Mouse (Mus musculus): ENCODE data around the gene Spata6.

Gene Spata6

GRCm38 (mm10) chr4:111719776-111720661 lies at the start of gene Spata6:
Spata6 (plus strand) TSS chr4:111719984.
- DNase-seq: peak; percentile 96

- peak; percentile 2 for DNase-seq
Observed at GRCm38 (mm10) chr4:111670566-111671421, 49.0 kb upstream of the Spata6 start.

GRCm38 (mm10) chr4:111671440-111671839 lies 48.3 kb upstream of the Spata6 start:
- DNase-seq: no peak

- DNase-seq: peak; percentile 10
Observed at GRCm38 (mm10) chr4:111673904-111674303, 45.9 kb upstream of the Spata6 start.

GRCm38 (mm10) chr4:111681926-111682325 lies 37.9 kb upstream of the Spata6 start:
- no peak for DNase-seq

- DNase-seq: no peak
Observed at GRCm38 (mm10) chr4:111682793-111683192, 37.0 kb upstream of the Spata6 start.

GRCm38 (mm10) chr4:111683843-111684242 lies 35.9 kb upstream of the Spata6 start:
- DNase-seq: no peak

- DNase-seq: no peak
Observed at GRCm38 (mm10) chr4:111685951-111686350, 33.8 kb upstream of the Spata6 start.

GRCm38 (mm10) chr4:111686951-111687350 lies 32.8 kb upstream of the Spata6 start:
- DNase-seq: peak; percentile 52

- DNase-seq: peak; percentile 87
Observed at GRCm38 (mm10) chr4:111687613-111688012, 32.2 kb upstream of the Spata6 start.

- DNase-seq: no peak
Observed at GRCm38 (mm10) chr4:111691057-111691543, 28.7 kb upstream of the Spata6 start.

GRCm38 (mm10) chr4:111701381-111701780 lies 18.4 kb upstream of the Spata6 start:
- no peak for DNase-seq

GRCm38 (mm10) chr4:111704126-111704525 lies 15.7 kb upstream of the Spata6 start:
- DNase-seq: no peak

- no peak for DNase-seq
Observed at GRCm38 (mm10) chr4:111704975-111705374, 14.8 kb upstream of the Spata6 start.

GRCm38 (mm10) chr4:111719296-111719695 lies 488 bp upstream of the Spata6 start:
- no peak for DNase-seq

- peak; percentile 4 for DNase-seq
Observed at GRCm38 (mm10) chr4:111720662-111721003, 849 bp downstream of the Spata6 start.

- peak; percentile 20 for DNase-seq
Observed at GRCm38 (mm10) chr4:111721121-111721840, 1.5 kb downstream of the Spata6 start.

GRCm38 (mm10) chr4:111737551-111737950 lies 17.8 kb downstream of the Spata6 start:
- DNase-seq: no peak

GRCm38 (mm10) chr4:111780533-111780932 lies 60.7 kb downstream of the Spata6 start:
- DNase-seq: no peak

- DNase-seq: no peak
Observed at GRCm38 (mm10) chr4:111799892-111800291, 80.1 kb downstream of the Spata6 start.

GRCm38 (mm10) chr4:111803164-111803563 lies 83.4 kb downstream of the Spata6 start:
- no peak for DNase-seq

GRCm38 (mm10) chr4:111817478-111817877 lies 97.7 kb downstream of the Spata6 start:
- DNase-seq: no peak

- no peak for DNase-seq
Observed at GRCm38 (mm10) chr4:111838882-111839281, 119.1 kb downstream of the Spata6 start.

Data from lung, postnatal 14 days (tissue).